Mouse (Mus musculus): Measurements from ENCODE around the gene Gramd4.

DNA sequence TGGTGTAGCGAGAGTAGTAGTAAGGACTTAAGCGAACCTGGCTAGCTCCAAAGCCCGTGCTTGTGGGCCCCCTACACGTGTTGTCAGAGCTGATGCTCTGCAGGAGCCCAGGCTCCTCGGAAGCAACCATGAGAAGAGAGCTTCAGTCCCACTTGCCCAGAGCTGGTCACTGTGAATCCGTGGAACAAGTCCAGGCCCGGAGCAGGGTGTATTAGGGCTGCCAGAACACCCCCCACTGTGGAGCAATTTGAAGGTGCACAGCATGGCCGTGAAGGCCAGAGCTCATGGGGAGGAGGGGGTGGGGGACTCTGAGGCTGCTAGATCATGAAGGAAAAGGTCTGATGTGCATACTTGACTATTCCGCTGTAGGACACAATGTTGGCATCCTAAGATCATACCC lies 44.1 kb downstream of the Gramd4 start:
- no peak for TF ChIP-seq POLR2A (IDR thresholded peaks at IDR 0.05; ENCODE audit: low read depth, low read length)
- no peak for TF ChIP-seq CTCF (IDR thresholded peaks at IDR 0.05; ENCODE audit: borderline replicate concordance, insufficient read depth, low read length)

All from embryonic fibroblast, embryonic 13.5 days (primary cell).